Mouse (Mus musculus) CD4-positive, CD25-positive, alpha-beta regulatory T cell, adult 2 months (primary cell): ENCODE results near the gene Ksr2.
"Not testable (repeated sequence)": the region's sequence is repeated elsewhere in the genome, so short reads cannot be mapped to it uniquely, and the experiment has no call there.

Source experiments
- DNase-seq: peaks from one replicate; pipeline ENCODE4 v3.0.0-alpha.2; 2012; ENCODE audit warnings: low read depth, low spot score

Ksr2 gene

DNA sequence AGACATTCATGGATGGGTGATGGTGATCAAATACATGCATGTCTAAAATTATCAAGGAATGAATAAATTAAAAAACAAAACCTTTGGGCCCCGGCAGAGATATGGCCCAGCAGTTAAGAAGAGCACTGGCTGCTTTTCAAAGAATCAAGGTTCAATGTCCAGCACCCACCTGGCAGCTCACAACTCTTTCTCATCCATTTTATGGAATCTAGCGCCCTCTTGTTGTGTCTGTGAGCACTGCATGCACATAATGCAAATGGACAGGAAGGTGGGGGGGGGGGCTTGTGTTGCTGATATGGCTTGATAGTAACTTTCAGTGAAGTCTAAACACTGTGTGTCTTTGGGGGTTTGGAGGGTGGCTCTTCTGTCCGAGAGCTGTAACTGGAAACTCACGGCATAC, 5.6 kb upstream of the Ksr2 start:
- peak; percentile 62 for DNase-seq

DNA sequence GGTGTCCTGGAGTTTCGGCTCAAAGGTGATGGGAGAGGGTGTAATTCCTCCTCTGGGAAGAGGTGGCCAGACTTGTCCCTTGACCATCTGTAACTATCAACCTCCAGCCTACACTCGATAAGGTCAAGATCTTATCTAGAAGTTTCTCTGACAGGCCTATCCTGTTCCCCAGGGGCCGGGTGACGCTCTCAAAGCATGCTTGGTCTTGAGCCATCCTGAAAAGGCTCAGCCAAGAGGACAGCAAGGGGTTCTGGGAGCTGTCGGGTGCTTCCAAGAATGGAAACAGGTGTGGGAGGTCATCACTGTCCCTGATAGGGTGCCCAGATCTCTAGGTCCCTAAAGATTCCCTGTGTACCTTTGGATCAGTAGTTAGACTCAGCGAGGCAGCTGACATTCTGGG, 4.4 kb upstream of the Ksr2 start:
- DNase-seq, result no peak

DNA sequence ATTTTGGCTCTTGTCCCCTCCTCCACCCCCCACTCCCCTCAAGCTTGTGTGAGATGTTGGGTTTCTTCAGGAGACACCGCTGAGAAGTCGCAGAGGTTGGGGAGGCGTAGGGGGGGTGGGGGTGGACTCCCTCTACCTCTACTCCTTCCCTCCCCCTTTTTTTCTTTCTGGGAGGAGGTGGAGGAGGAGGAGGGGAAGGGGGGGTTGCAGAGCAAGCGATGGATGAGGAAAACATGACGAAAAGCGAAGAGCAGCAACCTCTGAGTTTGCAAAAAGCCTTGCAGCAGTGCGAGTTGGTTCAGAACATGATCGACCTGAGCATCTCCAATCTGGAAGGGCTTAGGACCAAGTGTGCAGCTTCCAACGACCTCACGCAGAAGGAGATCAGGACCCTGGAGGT, 811 bp downstream of the Ksr2 start:
- no peak for DNase-seq

GRCm38 (mm10) chr5:117415011-117415912, 1.5 kb downstream of the Ksr2 start:
- DNase-seq, result no peak

- no peak for DNase-seq
These were observed 3.6 kb downstream of the Ksr2 start for GRCm38 (mm10) chr5:117417442-117417841.

DNA sequence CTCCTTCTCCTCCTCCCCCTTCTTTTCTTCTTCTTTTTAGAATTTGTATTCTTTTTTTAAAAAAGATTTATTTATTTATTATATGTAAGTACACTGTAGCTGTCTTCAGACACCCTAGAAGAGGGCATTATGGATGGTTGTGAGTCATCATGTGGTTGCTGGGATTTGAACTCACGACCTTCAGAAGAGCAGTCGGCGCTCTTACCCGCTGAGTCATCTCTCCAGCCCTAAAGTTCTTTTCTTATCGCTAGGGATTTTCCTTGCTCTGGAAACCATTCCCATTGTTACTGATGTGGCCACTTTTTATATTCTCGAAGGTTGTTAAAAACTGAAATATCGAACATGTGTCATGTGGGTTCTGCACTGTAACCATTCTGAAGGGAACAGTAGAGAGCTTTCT, 19.7 kb downstream of the Ksr2 start:
- DNase-seq, result not testable (repeated sequence)

GRCm38 (mm10) chr5:117440261-117440660, 26.5 kb downstream of the Ksr2 start:
- DNase-seq, result no peak

- DNase-seq, result no peak
These were observed 27.5 kb downstream of the Ksr2 start for GRCm38 (mm10) chr5:117441242-117441842.

- no peak for DNase-seq
These were observed 28.5 kb downstream of the Ksr2 start for GRCm38 (mm10) chr5:117442157-117442765.

DNA sequence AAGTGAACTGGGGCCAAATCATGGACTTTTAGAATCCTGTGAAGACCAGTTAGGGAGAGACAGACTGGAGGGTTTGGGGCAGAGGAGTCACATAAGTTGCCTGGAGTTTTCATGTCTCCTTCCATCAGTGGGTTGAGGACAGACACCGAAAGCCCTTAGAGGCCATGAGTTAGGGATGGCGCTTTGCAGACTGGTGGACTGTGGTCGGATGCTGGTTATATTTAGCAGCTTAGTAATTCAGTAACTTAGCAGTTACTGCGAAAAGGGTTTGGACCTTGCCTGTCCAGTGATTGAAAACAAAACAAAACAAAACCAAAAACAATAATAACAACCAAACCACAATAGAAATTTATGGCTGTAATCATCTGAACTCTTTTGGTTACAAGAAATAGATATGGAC, 29.3 kb downstream of the Ksr2 start:
- DNase-seq, result no peak

DNA sequence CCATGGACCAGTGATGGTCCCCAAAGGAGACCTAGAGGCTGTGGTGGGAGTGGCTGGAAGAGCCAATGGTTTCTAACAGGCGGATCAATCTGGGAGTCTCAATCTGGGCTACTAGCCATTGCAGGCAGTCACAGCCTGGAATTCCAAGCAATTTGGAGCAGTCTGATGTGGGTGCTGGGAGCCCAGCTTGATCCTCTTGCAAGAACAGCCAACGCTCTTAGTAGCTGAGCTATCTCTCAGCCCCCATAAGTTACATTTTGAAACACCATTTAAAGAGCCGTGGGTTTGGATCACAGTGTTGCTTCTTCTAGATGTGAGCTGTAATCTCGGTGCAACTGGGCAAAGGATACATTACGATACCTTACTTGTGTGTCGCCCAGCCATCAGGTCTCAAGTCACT, 30.1 kb downstream of the Ksr2 start:
- no peak for DNase-seq

DNA sequence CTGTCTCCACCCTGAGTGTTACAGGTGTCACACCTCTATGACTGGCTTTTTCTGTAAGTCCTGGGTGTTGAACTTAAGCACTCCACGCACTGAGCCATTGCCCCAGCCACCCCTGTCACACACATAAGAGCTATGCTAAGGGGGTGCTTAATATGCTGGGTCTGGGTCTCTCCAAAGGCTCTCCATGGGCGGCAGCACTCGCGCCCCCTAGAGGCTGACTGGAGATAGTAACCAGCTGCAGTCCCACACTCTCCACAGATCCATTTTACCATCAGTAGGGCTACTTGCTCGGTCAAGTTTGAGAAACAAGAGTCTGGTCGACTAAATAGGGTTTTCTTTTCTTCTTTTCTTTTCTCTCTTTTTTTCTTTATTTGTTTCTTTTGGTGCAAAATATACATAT, 33.9 kb downstream of the Ksr2 start:
- peak; percentile 12 for DNase-seq

DNA sequence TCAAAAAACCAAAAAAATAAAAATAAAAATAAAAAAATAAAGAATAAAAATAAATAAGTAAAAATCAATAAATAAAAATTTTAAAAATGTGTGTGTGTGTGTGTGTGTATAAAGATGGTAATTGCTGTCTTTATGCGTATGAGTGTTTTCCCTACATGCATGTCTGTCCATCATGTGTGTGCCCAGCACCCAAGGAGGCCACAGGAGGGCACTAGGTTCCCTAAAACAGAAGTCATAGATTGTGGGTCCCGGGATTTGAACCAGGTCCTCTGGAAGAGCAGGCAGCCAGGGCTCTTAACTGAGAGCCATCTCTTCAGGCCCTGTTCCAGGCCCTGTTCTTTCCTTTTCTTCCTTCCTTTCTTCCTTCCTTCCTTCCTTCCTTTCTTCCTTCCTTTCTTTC, 38.2 kb downstream of the Ksr2 start:
- no peak for DNase-seq

GRCm38 (mm10) chr5:117455546-117455945, 41.7 kb downstream of the Ksr2 start:
- DNase-seq, result no peak

DNA sequence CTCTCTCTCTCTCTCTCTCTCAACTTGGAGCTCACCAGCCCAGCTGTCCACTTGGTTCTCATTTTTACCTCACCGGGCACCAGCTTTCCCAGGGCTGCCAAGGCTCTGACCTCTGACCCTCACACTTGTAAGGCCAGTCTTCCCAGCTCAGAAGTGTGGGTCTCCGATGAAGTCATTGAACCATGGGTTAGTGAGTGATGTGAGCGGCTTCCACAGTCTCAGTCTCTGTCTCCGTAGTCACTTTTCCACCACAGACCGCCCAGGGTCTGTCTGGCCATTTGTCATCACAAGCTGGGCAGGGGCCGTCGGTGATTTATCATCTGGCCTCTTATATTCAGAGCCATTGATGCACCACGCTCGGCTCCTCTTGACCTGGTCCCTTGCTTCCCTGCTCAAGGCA, 43.3 kb downstream of the Ksr2 start:
- DNase-seq, result no peak

DNA sequence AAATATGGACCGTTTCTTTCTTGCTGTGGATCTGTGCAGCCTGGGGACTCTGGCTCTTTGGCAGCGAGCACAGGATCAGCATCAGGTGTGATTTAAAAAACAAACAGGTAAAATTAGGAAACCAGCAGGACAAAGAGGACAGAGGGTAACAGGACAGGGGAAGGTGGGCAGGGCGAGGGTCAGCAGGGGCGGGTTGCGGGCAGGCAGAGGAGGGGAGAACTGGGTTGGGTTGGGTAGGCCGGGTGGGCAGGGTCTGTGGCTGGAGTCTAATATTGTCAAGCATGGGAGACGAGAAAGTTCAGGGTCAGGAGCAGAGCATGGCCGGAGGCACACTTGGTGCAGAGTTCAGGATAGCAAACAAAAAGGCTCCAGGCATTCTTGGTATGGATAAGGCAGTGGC, 43.8 kb downstream of the Ksr2 start:
- no peak for DNase-seq

DNA sequence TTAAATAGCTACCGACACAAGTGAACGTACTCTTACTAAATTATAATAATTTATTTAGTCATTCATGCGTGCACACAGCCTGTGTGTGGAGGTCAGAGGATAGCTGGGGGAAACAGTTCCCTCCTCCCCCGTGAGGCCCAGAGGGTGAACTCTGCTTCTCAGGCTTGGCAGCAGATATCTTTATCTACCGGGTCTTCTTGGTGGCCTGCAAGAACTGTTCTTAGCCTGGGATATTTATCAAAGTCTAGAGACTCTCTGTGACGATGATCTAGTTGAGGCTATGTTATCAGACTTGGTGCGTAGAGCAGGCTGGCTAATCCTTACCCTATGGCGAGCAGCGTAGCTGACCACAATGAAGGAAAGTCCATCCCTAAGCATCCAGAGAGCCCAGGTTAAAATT, 45.1 kb downstream of the Ksr2 start:
- DNase-seq, result no peak

DNA sequence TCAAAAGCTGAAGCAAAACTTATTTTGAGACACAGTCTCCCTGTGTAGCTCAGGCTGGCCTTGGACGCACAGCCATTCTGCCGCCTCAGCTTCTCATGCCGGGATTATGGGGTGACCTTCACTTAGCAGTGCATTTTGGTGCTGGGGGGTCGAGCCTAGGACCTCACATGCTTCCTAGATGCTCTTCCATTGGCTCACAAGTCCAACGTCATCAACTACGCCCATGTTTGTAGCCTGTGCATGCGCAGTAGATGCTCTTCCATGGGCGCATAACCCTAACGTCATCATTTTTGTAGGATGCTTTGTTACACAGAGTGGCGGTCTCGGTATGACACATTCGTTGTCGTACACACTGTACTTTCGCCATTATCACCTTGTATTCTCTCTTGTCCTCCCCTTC, 46.5 kb downstream of the Ksr2 start:
- no peak for DNase-seq

DNA sequence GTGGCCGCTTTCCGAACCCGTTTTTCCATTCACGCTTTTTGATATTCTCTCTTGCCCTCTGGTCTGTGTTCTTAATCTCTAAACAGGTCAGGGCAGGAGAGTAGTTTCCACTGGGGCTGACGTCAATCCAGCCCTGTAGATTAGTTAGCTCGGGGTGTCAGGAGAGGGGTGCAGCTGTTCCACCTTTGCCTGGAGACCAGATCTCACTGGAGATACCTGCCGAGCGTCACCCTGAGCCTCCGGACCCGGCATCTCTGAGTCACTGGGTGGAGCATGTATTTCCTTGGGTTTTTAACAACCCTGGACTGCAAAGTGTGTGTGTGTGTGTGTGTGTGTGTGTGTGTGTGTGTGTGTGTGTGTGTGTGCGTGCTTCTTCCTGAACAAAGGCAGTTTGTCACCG, 53.3 kb downstream of the Ksr2 start:
- DNase-seq, result peak; percentile 31

DNA sequence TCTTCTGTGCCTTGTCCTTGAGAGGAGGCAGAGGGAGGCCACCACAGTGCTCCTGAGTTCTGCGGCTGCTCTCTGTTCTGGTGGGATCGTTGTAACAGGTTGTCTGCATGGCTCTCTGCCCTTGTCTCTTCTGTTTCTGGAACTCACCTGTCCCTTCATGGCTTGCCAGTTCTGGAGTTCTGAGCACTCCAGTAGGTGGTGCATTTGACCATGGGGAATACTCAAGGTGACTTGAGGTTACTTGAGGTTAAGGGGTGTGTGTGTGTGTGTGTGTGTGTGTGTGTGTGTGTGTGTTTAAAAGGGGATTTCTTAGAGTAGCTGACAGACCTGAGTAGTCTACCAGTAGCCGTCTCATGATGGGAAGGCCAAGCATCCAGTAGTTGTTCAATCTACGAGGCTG, 55.2 kb downstream of the Ksr2 start:
- DNase-seq, result no peak

GRCm38 (mm10) chr5:117469572-117469971, 55.8 kb downstream of the Ksr2 start:
- no peak for DNase-seq

- no peak for DNase-seq
These were observed 67.4 kb downstream of the Ksr2 start for GRCm38 (mm10) chr5:117481162-117481561.

GRCm38 (mm10) chr5:117481586-117481985, 67.8 kb downstream of the Ksr2 start:
- DNase-seq, result peak; percentile 72
